Mouse (Mus musculus): Measurements from ENCODE around the gene Ly86. TPM values are rescaled to one million over a fixed set of nuclear protein-coding genes. Genes with fewer than 3 reads are reported as not detected.
A peak's percentile ranks its signal among the peaks of the same experiment; 100 is the strongest.

The Ly86 gene
- total RNA-seq, 2 experiments from 2014 or later = 9.0 to 9.1 TPM

DNA sequence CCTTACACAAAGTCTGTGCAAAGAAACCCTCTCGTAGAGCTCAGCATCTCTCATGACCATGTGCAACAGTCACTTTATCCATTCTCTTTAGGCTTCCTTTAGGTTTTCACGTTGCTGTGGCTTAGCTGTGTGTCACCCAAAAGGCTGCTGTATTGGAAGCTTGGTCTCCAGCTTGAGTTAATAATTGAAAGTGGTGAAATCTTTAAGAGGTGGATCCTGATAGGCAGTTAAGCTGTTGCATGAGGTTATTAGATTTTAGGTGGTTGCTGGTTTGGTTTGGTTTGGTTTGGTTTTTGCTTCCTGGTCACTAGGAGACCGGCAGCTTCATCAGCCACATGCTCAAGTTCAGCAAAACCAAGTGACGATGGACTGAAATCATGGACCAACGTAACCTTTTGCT is 106.0 kb downstream of the Ly86 start:
- no peak for DNase-seq (ENCODE audit: low spot score in 2 of 2)
- intact Hi-C loops (cut with DNase I) = loop anchor here (5.0 kb wide), 1 partner anchor 516 kb away; no protein-coding TSS in a partner anchor

DNA sequence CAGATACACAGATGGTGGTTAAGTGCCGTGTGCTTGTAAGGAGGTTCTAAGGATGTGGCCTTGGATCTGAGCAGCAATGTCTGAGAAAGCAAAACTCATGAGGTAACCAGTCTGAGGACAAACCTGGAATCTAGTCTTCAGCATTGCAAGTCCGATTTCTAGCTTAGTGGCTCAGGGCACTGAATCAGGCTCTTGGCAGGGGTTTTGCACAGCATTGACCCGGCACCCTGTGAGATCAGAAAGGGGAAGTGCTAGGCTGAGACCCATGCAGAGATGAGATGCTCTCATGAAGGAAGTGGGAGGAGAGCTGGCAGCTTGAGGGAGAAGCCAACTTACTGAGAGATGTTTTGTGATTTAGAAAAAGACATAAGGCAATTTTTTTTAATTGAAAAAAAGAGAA is 106.5 kb downstream of the Ly86 start:
- intact Hi-C loops (cut with DNase I) = loop anchor here (5.0 kb wide), 1 partner anchor 516 kb away; no protein-coding TSS in a partner anchor
- DNase-seq (ENCODE audit: low spot score in 2 of 2) = peak in 1 of 2 experiments; percentile 35

- DNase-seq (ENCODE audit: low spot score in 2 of 2) = peak; percentile 55 to 57
- intact Hi-C loops (cut with DNase I) = loop anchor here (5.0 kb wide), 1 partner anchor 515 kb away; no protein-coding TSS in a partner anchor
These were observed 107.3 kb downstream of the Ly86 start for GRCm38 (mm10) chr13:37452022-37452941.

- intact Hi-C loops (cut with DNase I) = loop anchor here (1.0 to 5.0 kb wide), 2 partner anchors 491 to 514 kb away; no protein-coding TSS in a partner anchor
- DNase-seq (ENCODE audit: low spot score in 2 of 2) = peak; percentile 80 to 82
These were observed 108.2 kb downstream of the Ly86 start for GRCm38 (mm10) chr13:37453203-37453602.

DNA sequence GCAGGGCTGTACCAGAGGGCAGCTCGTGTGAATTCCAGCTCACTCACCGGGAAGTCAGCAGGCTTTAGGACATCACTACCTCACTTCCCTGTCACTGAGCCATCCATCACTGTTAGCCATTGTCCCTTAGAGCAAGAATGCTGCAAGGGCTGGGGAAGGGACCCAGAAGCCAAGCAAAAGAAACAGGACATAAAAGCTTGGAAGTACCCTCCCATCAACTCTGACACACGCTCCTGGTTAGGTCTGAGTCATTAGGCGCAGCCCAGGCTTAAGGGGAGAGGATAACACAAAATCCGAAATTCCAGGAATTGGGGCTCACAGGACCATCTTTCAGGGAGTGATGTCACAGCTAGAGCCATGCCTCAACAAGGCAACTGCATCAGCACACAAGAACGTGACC is 109.3 kb downstream of the Ly86 start:
- no peak for DNase-seq (ENCODE audit: low spot score in 2 of 2)
- intact Hi-C loops (cut with DNase I) = loop anchor here (5.0 kb wide), 1 partner anchor 513 kb away; no protein-coding TSS in a partner anchor

GRCm38 (mm10) chr13:37455561-37455960 is 110.6 kb downstream of the Ly86 start:
- intact Hi-C loops (cut with DNase I) = no loop called here
- DNase-seq (ENCODE audit: low spot score in 2 of 2) = no peak

GRCm38 (mm10) chr13:37457007-37457827 is 112.2 kb downstream of the Ly86 start:
- DNase-seq (ENCODE audit: low spot score in 2 of 2) = peak; percentile 31 to 43
- intact Hi-C loops (cut with DNase I) = no loop called here

GRCm38 (mm10) chr13:37458557-37458956 is 113.5 kb downstream of the Ly86 start:
- intact Hi-C loops (cut with DNase I) = no loop called here
- DNase-seq (ENCODE audit: low spot score in 2 of 2) = no peak

DNA sequence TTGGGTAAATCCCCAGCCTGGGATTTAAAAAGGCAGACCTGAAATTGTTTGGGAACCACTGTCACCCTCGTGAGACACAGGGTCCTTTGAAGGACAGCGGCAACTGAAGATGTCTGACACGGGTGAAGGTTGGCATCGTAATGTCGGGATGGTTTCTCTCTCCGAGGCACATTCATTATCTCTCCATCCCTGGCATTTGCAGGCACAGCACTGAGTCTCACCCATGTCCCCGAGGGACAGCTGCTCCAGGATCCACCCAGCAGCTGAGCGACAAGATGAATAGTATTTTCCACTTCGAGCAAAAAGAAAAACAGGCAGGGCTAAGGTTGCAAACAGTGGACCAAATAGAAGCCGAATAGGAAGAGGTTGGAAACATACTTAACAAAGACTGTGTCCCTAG is 114.0 kb downstream of the Ly86 start:
- intact Hi-C loops (cut with DNase I) = no loop called here
- no peak for DNase-seq (ENCODE audit: low spot score in 2 of 2)

DNA sequence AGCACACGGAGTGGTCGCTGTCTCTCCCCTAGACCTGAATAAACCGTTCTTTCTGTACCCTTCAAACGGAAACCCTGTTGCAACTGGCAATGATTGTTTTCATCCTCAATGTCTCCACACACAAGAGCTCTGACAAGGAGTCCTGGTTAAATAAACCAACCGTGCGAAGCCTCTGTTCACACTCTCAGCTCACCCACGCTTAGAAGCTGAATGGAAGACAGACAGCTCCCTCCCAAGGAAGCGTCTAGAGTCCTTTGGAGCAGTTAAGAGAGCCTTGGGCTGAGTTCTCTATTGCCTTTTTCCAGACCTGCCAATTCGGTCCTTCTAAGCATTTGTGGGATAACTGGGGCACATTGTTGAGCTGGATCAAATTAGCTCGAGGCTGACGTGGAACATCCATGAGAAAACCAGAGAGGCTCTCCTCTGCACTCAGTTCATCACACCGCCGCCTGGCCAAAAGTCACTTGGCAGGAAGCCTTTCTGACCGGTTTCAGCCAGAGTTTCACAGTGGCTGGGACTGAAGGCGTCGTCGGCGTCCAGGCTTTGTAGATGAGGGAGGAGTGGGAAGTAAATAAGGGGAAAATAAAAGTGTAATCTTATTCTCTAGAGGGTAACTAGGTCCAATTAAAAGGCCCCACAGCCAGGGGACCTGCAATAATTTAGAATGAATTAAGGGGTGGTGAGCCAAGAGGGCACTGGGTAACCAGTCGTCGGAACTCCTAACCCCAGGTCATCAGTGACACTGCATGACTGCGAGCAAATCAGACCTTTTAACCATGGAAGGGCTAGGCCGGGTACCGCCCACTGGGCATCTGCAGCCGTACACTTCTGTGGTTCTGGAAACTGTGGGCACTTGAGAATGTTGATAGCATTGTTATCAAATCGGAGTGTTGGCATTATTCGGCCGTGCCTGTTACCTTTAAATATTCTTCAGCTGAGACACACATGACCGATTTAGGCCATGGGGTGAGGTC is 115.2 kb downstream of the Ly86 start:
- intact Hi-C loops (cut with DNase I) = no loop called here
- no peak for DNase-seq (ENCODE audit: low spot score in 2 of 2)

DNA sequence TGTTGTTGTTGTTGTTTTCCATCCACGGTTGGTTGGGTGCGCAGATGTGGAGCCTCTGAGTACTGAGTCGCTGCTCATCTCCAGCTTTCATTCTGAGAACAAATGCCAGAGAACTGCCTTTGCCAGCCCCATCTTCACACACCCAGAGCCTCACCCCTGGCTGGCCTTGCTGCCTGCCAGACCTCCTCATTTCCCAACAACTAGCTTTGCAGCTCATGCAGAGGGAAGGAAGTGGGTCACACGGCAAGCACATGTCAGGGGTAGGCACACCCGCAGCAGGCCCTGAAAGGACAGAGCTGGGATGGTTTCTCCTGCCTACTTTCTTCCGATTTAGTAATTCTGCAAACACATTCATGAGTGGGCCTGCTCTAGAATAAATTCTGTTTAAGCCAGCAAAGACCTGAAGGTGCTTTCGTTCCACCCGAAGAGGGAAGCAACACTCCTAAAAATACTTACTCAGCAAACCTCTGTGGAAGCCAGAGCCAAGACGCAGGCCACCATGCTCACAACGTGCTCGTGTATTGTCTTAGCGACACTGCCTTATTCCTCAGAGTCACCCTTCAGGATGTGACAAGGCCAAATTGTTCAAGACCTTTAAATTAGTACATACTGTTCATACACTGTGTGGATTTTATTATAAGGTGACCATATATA is 117.2 kb downstream of the Ly86 start:
- DNase-seq (ENCODE audit: low spot score in 2 of 2) = no peak
- intact Hi-C loops (cut with DNase I) = no loop called here

DNA sequence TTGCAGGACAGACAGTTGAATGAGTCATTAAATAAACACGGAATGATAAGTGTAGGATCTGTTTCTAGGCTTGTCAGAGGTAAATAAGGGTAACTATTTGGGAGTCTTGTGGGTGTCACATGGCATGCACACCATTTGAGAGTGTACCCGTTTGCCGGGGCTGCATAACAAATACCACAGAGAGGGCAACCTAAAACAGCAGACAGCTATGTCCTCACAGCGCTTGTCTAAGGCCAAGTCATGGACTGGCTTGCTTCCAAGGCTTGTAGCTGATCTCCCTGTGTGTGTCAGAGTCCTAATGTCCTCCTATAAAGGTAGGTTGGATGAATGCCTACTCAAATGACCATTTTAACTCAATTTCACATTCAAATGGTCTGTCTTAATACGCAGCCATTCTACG is 120.7 kb downstream of the Ly86 start:
- intact Hi-C loops (cut with DNase I) = loop anchor here (5.0 kb wide), 1 partner anchor 472 kb away; no protein-coding TSS in a partner anchor

GRCm38 (mm10) chr13:37467795-37468194 is 122.8 kb downstream of the Ly86 start:
- peak; percentile 36 to 58 for DNase-seq (ENCODE audit: low spot score in 2 of 2)
- intact Hi-C loops (cut with DNase I) = loop anchor here (5.0 kb wide), 1 partner anchor 470 kb away; no protein-coding TSS in a partner anchor

More for the DNA sequence above, 120.7 kb downstream of the Ly86 start:
- DNase-seq (ENCODE audit: low spot score in 2 of 2) = no peak
